Mouse (Mus musculus) intestine, embryonic 16.5 days (tissue): ENCODE measurements around the gene Acat2. TPM values are rescaled to one million over a fixed set of nuclear protein-coding genes. Genes with fewer than 3 reads are reported as not detected.
A peak's percentile ranks its signal among the peaks of the same experiment; 100 is the strongest.
"Not testable (repeated sequence)": the region's sequence is repeated elsewhere in the genome, so short reads cannot be mapped to it uniquely, and the experiment has no call there.

Source experiments
- ATAC-seq: fragments of 200-750 bp; cut with Nextera tagmentation; 2 replicates; pipeline ENCODE4 v1.8.0; 2017; ENCODE audit warnings: moderate TSS enrichment, moderate library complexity
- H3K27ac ChIP-seq: fragments of 300-500 bp; sonication (generic); 2 replicates; pipeline ENCODE4 v1.5.1; 2014; ENCODE audit warnings: mild to moderate bottlenecking, low read length
- H3K27me3 ChIP-seq: fragments of 300-500 bp; sonication (generic); replicated peaks from 2 replicates; pipeline ENCODE4 v1.6.1; 2014; ENCODE audit warnings: low read length, control low read depth, mixed read lengths; ENCODE audit not compliant: control insufficient read depth, insufficient read depth
- H3K36me3 ChIP-seq: fragments of 300-500 bp; sonication (generic); 2 replicates; pipeline ENCODE4 v1.6.1; 2014; ENCODE audit warnings: low read length, control low read depth; ENCODE audit not compliant: control insufficient read depth, insufficient read depth
- H3K4me1 ChIP-seq: fragments of 300-500 bp; sonication (generic); 2 replicates; pipeline ENCODE4 v1.6.1; 2014; ENCODE audit warnings: low read length, control low read depth, mixed read lengths; ENCODE audit not compliant: control insufficient read depth, insufficient read depth
- H3K4me2 ChIP-seq: fragments of 300-500 bp; sonication (generic); 2 replicates; pipeline ENCODE4 v1.6.1; 2014; ENCODE audit warnings: low read depth, low read length, control low read depth
- H3K4me3 ChIP-seq: fragments of 300-500 bp; sonication (generic); 2 replicates; pipeline ENCODE4 v1.5.1; 2014; ENCODE audit warnings: mild to moderate bottlenecking, low read length
- H3K9ac ChIP-seq: fragments of 300-500 bp; sonication (generic); 2 replicates; pipeline ENCODE4 v1.6.1; 2014; ENCODE audit warnings: low read depth, low read length
- H3K9me3 ChIP-seq: fragments of 300-500 bp; sonication (generic); 2 replicates; pipeline ENCODE4 v1.6.1; 2016; ENCODE audit warnings: low read length, control low read depth; ENCODE audit not compliant: control insufficient read depth
- WGBS: fragments of 180-500 bp; shearing (Covaris S2); extraction: QIAGEN DNeasy Blood & Tissue Kit; methylation state at CpG from one replicate; pipeline ENCODE4 v1.1.7; 2014; 5-methylcytosine and 5-hydroxymethylcytosine counted together
- polyA plus RNA-seq: library from polyadenylated mRNA; unstranded; fragments of >200 nt; fragmentation: Nextera tagmentation; extraction: Ambion mirVana; gene quantifications from 2 replicates; pipeline ENCODE4 v1.2.1, GENCODE M21; 2015

Gene Acat2
- polyA plus RNA-seq: 253 and 259 TPM in 2 replicates

DNA sequence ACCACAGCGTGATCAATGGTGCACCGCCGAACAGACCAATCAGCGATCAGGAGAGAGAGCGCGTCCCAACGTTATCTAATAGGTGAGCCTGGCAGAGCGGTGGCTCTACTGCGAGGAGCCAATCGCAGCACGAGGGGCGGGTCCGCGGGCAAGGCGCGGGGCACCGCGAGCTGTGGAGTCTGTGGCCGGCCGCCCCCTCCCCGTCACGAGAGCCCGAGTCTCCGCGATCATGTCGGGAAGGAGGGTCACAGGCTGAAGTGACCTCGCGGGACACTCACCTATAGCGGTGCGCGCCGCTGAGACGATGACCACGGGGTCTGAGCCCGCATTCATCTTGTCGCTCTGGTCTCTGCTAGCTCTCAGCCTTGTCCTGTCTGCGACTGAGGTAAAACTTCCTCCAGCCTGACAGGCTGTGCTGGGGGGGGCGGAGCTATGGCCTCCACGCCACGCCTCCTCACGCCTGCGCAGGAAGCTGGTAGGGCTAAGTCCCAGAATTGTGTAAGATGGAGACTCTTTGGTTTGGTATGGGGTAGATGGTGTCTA is at the start of gene Acat2:
TSS of gene Acat2 (minus strand) at position 417 of the 543 bp plus-strand sequence.
- WGBS: under 1% methylated on average over 42 of the region's 42 CpGs
- ATAC-seq: peak; percentile 99
- Histone ChIP-seq H3K27ac (peak within 1 kb of the TSS; percentile 93), H3K9me3 (no peaks in the 10 kb centered on the region), H3K36me3 (0 out of 2 replicates have a peak, but pooled peaks cover 5% of the 10 kb centered on the region), H3K27me3 (no peaks in the 10 kb centered on the region), H3K4me2 (peak within 1 kb of the TSS; percentile 64), H3K4me1 (peaks cover 9% of the 10 kb centered on the region), H3K4me3 (peak within 1 kb of the TSS; percentile 79), H3K9ac (peak within 1 kb of the TSS; percentile 79)

DNA sequence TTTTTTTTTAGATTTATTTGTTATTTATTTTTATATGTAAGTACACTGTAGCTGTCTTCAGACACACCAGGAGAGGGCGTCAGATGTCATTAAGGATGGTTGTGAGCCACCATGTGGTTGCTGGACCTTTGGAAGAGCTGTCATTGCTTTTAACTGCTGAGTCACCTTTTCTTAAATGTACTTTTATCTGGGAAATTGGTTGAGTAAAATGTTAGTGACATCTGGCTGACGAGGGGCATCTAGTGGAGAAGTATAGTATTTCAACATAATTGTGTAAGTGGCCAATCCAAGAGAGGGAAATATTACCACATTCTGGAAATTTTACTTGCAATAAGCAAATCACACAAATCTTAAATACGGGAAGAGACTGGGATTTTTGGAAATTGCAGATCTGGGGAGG is 49.3 kb upstream of the Acat2 start:
- WGBS: 21% methylated on average over 3 of the region's 3 CpGs

DNA sequence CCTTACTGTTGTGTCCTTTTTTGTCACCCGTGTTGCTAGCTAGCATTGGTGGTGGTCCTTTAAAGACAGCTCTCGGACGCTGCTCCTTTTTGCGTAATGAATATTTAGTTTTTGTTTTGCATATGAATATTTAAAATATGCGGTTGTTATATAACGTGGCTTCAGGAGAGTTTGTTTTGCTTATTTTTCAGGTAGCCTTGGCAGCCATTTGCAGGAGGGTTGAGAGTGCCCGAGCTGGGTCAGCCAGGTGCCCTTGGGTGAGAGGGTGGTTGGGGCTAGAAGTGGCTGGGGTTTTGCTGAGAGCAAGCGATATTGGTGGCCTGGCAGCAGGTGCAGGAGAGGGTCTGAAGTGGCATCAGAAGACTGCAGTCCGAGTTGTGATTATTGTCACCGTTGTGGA is 48.0 kb upstream of the Acat2 start:
- Histone ChIP-seq H3K4me3 (peak overlapping the region; percentile 85), H3K9ac (peak overlapping the region; percentile 81), H3K36me3 (no peaks in the 10 kb centered on the region), H3K27me3 (no peaks in the 10 kb centered on the region), H3K4me1 (peaks cover 11% of the 10 kb centered on the region; the same call in 1 of the 2 replicates), H3K9me3 (no peaks in the 10 kb centered on the region), H3K27ac (peak overlapping the region; percentile 93), H3K4me2 (peak overlapping the region; percentile 63)
- no peak for ATAC-seq
- WGBS: 3% methylated on average over 10 of the region's 10 CpGs

More for the DNA sequence above, 49.3 kb upstream of the Acat2 start:
- Histone ChIP-seq H3K4me3 (no peak overlapping the region), H3K36me3 (no peaks in the 10 kb centered on the region), H3K27ac (no peak overlapping the region), H3K27me3 (no peaks in the 10 kb centered on the region), H3K9me3 (no peaks in the 10 kb centered on the region), H3K4me1 (peaks cover 11% of the 10 kb centered on the region; the same call in 1 of the 2 replicates), H3K9ac (no peak overlapping the region), H3K4me2 (no peak overlapping the region)
- ATAC-seq: no peak

DNA sequence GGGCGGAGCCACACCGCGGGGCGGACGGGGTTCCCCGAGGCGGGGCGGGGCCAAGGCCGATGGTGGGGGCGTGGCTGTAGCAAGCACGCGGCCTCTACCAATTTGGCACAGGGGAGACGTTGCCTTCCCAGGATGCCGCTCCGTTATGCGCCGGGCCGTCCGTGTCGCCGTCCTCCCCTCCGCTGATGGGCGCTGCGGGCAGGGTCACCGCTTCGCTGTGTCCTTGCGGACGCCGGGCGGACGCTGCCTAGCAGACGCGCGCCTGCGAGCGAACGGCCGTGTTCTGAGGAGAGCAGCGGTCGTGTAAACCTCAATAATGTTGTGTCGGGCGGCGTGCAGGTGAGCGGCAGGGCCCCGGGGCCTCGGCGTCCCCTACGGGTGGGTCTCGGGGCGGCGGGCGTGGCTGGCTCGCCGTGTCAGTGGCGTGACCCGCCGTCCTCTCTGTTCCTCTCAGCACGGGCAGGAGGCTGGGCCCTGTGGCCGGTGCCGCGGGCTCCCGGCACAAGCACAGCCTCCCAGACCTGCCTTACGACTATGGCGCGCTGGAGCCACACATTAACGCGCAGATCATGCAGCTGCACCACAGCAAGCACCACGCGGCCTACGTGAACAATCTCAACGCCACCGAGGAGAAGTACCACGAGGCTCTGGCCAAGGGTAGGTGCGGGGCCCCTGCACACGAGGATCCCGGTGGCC is 47.3 kb upstream of the Acat2 start:
- WGBS: under 1% methylated on average over 74 of the region's 76 CpGs
- Histone ChIP-seq H3K9me3 (no peaks in the 10 kb centered on the region), H3K4me3 (peak overlapping the region; percentile 85), H3K27me3 (no peaks in the 10 kb centered on the region), H3K36me3 (no peaks in the 10 kb centered on the region), H3K4me1 (peaks cover 11% of the 10 kb centered on the region; the same call in 1 of the 2 replicates), H3K4me2 (peak overlapping the region; percentile 63), H3K27ac (peak overlapping the region; percentile 93), H3K9ac (peak overlapping the region; percentile 81)
- ATAC-seq: peak; percentile 99

DNA sequence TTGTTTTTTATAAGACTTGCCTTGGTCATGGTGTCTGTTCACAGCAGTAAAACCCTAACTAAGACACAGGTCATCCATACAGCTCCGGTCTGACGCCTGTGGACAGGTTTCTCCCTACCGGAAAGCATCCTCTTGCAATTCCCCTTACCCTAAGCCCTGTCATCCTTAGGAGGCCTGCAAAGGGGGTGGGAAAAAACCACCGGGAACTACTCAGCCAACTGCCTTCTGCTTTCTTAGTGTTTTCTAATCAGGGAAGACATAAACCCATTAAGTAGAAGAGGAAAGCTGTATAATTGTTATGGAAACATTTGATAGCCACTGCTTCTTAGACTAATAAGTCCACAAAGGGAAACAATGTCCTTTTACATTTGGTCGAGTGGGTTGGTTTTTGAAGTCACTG is 46.4 kb upstream of the Acat2 start:
- Histone ChIP-seq H3K9me3 (no peaks in the 10 kb centered on the region), H3K27me3 (no peaks in the 10 kb centered on the region), H3K4me2 (peak overlapping the region; percentile 63), H3K4me1 (peaks cover 11% of the 10 kb centered on the region; the same call in 1 of the 2 replicates), H3K4me3 (peak overlapping the region; percentile 85; the same call in 1 of the 2 replicates), H3K27ac (no peak overlapping the region), H3K36me3 (no peaks in the 10 kb centered on the region), H3K9ac (no peak overlapping the region)
- 46% methylated on average over 5 of the region's 5 CpGs for WGBS
- no peak for ATAC-seq

DNA sequence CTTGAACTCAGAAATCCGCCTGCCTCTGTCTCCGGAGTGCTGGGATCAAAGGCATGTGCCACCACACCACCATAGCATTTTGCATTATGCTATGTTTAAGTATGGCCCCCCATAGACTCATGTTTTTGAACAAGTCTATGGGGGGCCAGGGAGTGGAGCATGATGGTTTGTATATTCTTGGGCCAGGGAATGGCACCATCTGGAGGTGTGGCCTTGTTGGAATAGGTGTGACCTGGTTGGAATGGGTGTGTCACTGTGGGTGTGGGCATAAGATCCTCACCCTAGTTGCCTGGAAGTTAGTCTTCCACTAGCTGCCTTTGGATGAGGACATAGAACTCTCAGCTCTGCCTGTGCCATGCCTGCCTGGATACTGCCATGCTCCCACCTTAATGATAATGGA is 46.0 kb upstream of the Acat2 start, which contains the start of gene Sod2:
TSS of gene Sod2 (plus strand) at position 301 of the 400 bp plus-strand sequence.
- not testable (repeated sequence) for H3K36me3 ChIP-seq, ATAC-seq, H3K9me3 ChIP-seq, H3K27me3 ChIP-seq
- H3K4me2 ChIP-seq: peak within 1 kb of the TSS; percentile 63
- peaks cover 11% of the 10 kb centered on the region; the same call in 1 of the 2 replicates for H3K4me1 ChIP-seq
- H3K4me3 ChIP-seq: peak within 1 kb of the TSS; percentile 85
- whole genome bisulfite sequencing: 91% methylated on average over 2 of the region's 2 CpGs
- H3K9ac ChIP-seq: peak within 1 kb of the TSS; percentile 81
- peak within 1 kb of the TSS; percentile 68; the same call in 1 of the 2 replicates for H3K27ac ChIP-seq

DNA sequence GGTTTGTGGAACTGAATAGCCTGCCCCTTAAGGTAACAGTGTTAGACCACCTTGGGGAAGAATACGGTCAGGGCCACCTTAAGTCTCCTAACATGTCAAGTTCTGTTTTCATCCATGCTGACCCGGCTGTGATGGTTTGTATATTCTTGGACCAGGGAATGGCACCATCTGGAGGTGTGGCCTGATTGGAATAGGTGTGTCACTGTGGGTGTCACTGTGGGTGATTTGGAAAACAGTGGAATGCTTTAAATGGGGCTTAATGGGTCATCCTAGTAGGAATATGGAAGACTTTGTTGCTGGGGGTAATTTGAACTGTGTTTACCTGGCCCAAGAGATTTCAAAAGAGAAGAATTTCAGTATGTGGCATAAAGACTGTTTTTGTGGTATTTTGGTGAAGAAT is 43.9 kb upstream of the Acat2 start:
- H3K27me3 ChIP-seq, H3K4me2 ChIP-seq, ATAC-seq, H3K9me3 ChIP-seq, H3K9ac ChIP-seq, H3K27ac ChIP-seq, H3K36me3 ChIP-seq, H3K4me3 ChIP-seq: not testable (repeated sequence)
- WGBS: 68% methylated on average over 2 of the region's 2 CpGs
- H3K4me1 ChIP-seq: peaks cover 11% of the 10 kb centered on the region; the same call in 1 of the 2 replicates

DNA sequence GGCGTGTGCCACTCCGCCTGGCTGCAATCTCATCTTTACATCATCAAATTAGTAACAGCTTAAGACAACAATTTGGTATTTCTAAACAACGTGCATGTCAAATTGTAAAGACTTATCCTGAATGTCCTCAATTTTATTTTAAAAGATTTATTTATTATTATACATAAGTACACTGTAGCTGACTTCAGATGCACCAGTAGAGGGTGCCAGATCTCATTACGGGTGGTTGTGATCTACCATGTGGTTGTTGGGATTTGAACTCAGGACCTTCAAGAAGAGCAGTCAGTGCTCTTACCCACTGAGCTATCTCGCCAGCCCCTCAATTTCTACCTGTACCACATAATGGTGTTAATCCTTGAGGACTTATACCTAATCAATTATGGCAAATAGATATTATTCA is 41.7 kb upstream of the Acat2 start:
- 92% methylated on average over 5 of the region's 5 CpGs for WGBS

DNA sequence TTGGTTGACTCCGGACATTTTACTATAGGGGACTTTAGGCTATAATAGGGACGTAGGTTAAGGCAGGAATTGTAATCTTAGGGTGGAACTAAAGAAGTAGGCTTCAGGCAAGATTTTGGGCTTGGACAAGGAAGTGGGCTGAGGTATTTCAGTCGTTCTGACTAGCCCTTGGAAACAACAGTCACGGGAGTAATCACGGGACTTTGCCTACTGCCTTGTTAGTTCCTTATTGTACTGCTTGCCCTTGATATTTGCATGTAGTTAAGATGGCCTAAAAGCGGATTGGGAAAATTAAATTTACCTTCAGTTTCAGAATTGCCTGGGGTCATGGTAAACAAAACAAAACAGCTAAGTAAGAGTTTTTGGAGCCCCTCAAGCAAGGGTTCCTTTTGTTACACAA is 38.5 kb upstream of the Acat2 start:
- ATAC-seq: no peak
- H3K4me1 ChIP-seq: no peaks in the 10 kb centered on the region
- WGBS: 78% methylated on average over 6 of the region's 6 CpGs

More for the DNA sequence above, 41.7 kb upstream of the Acat2 start:
- not testable (repeated sequence) for ATAC-seq, H3K4me1 ChIP-seq, H3K9me3 ChIP-seq, H3K4me3 ChIP-seq, H3K36me3 ChIP-seq, H3K27me3 ChIP-seq, H3K4me2 ChIP-seq, H3K27ac ChIP-seq, H3K9ac ChIP-seq

More for the DNA sequence above, 38.5 kb upstream of the Acat2 start:
- H3K9ac ChIP-seq: no peak overlapping the region
- no peak overlapping the region for H3K4me2 ChIP-seq
- H3K4me3 ChIP-seq: no peak overlapping the region
- H3K27me3 ChIP-seq: no peaks in the 10 kb centered on the region
- no peaks in the 10 kb centered on the region for H3K36me3 ChIP-seq
- H3K27ac ChIP-seq: no peak overlapping the region
- no peaks in the 10 kb centered on the region for H3K9me3 ChIP-seq
